Mouse (Mus musculus): ENCODE results near the gene Gm20696.

DNA sequence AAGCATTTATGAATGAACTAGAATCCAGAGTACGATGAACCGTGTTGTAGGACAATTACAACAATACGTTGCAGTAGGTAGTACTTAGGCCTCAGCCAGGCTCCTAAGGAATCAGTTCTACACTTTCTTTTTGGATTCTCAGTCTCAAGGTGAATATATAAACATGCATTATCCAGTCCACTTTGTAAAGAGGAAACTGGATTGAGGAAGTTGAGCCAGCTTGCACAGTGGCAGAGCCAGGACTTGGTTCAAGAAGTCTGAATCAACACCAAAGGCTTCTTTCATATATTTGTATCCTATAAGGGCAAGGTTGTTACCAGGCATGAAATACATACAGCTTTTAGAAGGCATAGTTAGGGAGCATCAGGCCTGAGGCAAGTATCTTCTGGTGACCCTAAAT lies 322.2 kb downstream of the Gm20696 start:
- no peak for TF ChIP-seq EP300 (IDR thresholded peaks at IDR 0.05; ENCODE audit: low read depth)
- TF ChIP-seq CTCF (IDR thresholded peaks at IDR 0.05; ENCODE audit: low read depth) = no peak

All from liver, embryonic 14.5 days (tissue).